Mouse (Mus musculus) CD8-positive naive resting alpha-beta T cell, adult 2 months (primary cell): ENCODE measurements around the gene Ankzf1.

Experiments used
- DNase-seq, 2 experiments: peaks; one replicate each; pipeline ENCODE4 v3.0.0; 2022; ENCODE audit warnings: low read depth in 2 of 2, low spot score in 2 of 2

Gene Ankzf1

DNA sequence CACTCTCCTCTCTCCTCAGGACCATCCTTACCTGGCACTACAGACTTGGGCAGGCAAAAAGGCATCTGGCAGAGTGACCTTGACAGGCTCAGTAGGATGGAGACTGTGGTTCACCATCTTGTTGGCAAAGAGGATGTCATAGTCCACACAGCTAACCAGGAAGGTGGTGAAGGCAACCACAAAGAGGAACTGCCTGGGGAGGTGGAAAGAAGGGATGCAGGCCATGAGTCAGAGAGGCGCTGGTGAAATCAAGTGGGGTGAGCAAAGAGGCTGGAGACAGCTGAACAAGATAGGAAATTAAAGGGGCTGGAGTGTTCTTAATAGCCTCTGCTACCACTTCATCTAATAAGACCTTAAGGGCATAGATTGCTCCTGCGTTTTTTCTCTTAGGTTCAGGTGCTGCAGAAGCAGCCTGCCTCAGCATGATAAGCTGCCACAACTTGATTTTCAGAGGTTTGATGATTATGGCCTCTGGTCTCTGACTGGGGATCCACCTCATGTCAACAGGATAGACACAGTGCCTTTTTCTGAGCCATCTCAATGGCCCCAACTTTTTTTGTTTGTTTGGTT, 4.0 kb upstream of the Ankzf1 start:
- no peak for DNase-seq

GRCm38 (mm10) chr1:75190577-75190976, 1.4 kb upstream of the Ankzf1 start:
- no peak for DNase-seq

GRCm38 (mm10) chr1:75191258-75191621, 711 bp upstream of the Ankzf1 start:
- no peak for DNase-seq

DNA sequence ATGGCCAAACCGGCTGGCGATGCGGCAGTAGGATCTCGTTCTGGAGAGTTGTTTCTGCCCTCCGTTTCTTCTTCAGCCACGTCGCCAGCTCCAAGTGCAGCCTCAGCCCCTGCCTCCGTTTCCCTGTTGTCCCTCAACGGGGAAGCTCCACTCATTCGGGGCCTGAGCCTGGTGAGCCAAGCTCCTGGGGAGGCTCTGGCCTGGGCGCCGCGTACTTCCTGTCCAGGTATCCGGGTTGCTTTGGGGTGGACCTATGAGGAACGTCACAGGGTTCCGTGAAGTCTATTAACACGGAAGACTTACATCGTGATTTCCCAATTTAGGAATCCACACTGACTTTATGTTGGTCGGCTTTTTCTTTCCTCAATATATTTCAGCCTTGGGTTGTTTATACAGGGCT, 501 bp downstream of the Ankzf1 start:
- DNase-seq: no peak

GRCm38 (mm10) chr1:75201236-75201635, 9.3 kb downstream of the Ankzf1 start:
- DNase-seq: no peak

GRCm38 (mm10) chr1:75208967-75209678, 17.2 kb downstream of the Ankzf1 start:
- DNase-seq: no peak

DNA sequence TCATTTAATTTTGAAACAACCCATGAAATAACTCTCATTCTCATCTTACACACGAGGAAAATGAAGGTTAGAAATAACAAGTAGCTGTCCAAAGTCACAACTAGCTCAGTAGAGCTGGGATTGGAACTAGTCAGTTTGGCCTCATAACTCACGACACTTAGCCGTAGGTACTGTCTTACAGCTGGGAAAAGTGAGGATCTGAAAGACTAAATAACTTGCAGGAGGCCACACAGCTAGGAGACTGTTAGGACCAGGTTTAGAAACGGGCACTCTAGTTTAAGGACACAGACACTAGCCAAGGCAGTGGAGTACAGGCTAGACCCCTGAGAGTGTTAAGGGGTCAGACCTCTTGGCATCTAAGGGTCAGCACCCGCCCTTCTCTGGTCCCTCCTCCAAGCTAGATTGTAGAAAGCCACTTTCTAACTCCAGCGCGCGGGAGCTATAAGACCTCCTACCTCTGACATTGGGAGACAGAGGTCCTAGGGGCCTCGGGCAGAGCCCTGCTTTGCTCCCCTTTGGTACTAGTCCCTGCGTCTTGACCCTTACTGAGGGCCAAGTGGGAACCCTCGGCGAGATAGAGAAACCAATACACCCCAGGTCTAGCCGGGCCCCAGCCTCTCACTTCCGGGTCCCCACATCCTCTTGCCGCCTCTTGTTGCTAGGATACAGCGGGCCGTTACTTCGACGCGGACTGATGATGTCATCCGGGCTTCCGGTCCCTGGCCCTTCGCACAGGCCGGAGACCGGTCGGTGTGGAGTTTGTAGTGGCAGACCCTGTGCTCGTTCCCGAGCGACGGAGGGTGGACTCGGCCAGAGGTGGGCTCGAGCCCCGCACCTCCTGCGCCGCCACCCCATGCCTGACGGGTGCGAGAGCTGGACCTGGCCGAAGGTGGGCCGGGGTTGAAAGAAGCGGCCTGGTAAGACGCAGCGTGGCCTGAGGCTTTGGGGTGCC, 18.5 kb downstream of the Ankzf1 start, which contains the start of the genes Glb1l and Stk16:
Gene Glb1l, minus strand, starts transcription at position 678 of the 952 bp plus-strand sequence.
Gene Stk16, plus strand, starts transcription at position 703 of the 952 bp plus-strand sequence.
- DNase-seq: peak; percentile 84 to 88

DNA sequence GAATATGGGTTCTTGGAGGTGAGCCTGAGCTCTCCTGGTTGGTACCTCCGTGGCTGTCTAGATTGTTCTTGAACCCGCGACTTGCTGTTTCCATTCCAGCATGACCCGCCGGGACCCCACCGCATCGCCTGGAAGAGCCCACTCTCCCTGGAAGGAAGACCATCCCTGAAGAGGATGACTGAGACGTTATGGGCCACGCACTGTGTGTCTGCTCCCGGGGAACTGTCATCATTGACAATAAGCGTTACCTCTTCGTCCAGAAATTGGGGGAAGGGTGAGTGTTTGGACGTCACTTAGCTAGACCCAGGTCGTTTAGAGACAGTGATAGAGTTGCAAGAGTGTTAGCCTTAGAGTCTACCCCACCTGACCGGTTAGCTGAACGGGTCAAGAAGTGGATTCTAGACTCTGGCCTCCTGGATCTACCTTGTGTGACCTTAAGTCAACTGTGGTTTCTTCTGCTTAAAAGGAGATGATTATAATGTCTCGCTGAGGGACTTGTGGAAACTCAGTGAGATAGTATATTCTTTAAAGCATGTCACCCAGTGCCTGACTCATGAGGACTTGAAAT, 19.3 kb downstream of the Ankzf1 start:
- DNase-seq: no peak

GRCm38 (mm10) chr1:75212542-75212941, 20.6 kb downstream of the Ankzf1 start:
- no peak for DNase-seq

DNA sequence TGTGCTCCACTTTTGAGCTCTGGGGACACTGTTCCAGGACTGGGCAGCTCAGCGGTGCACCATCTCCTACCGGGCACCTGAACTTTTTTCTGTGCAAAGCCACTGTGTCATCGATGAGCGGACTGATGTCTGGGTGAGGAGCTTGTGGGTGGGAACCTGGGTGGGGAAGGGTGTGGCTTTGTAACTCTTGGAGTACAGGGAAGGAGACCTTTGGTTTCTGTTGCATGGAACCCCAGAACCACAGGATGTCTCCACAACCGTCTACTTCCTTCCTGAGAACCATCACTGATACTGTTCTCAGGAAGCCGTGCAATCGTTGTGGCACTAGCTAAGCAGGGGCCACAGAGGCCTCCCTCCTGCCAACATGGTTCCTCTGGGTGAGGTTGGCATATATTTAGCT, 21.1 kb downstream of the Ankzf1 start:
- DNase-seq: no peak

DNA sequence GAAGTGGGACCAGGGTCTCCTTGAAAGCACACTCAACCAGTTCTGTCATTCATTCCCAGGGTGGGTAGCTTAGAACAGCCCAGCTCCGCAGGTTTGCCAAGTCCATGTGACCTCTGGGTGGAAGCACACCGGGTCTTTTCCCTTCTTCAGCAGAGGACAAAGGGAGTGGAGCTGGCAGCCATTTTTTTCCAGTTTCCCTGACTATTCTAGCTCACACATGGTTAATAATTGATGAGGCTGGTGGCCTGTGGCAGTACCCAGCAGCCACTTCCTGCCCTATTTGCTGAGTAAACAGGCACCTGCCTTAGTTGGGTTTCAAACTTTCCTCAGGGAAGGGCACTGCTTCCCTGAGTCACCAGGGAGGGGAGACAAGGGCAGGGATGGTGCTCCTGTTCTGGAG, 22.5 kb downstream of the Ankzf1 start:
- DNase-seq: no peak

DNA sequence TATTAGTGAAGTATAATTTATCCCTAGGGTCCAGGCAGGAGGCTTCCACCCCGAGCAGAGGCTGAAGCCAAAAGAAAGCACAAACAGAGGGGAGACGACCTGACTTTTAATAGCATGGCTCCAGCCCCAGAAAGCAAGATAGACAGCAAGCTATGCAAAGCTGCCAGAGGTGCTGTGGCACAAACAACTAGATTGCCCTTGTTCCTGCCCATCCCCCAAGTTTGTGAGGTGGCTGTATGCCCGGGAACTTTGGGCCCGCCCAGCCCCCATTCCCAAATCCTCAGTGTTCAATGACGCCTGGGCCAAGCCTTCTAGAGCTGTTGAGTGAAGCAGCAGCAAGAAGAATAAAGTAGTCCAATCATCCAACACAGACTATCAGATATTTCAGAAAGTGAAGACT, 22.9 kb downstream of the Ankzf1 start:
- DNase-seq: no peak

DNA sequence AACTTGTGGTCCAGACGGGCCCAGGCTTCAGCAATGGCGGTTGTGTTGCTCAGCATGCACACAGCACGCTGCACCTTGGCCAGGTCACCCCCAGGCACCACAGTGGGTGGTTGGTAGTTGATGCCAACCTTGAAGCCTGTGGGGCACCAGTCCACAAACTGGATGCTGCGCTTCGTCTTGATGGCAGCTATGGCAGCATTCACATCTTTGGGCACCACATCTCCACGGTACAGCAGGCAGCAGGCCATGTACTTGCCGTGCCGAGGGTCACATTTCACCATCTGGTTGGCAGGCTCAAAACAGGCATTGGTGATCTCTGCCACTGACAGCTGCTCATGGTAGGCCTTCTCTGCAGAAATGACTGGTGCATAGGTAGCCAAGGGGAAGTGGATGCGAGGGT, 23.8 kb downstream of the Ankzf1 start:
- no peak for DNase-seq

DNA sequence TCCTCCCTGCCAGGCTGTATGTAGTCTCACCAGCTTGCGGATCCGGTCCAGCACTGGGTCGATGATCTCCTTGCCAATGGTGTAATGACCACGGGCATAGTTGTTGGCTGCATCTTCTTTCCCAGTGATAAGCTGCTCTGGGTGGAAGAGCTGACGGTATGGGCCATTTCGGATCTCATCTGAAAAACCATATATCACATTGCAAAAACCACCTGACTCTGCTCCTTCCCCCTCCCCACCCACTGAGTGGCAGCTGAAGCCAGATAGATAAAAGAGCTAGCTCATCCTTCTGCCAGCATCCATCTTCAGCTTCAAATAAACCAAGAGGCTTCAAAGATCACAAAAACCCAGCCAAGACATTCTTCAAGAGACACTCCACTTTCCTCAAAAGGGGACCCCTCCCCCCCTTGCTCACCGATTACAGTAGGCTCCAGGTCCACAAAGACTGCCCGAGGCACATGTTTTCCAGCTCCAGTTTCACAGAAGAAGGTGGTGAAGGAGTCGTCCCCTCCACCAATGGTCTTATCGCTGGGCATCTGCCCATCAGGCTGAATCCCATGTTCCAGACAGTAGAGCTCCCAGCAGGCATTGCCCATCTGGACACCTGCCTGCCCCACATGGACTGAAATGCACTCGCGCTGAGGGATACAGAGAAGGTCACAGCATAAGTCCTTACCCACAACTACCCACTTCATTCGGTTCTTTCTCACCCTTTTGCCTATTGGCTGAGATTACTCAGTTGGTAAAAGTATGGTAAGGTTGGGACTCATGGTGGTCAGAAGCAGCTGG, 25.0 kb downstream of the Ankzf1 start:
- DNase-seq: no peak

DNA sequence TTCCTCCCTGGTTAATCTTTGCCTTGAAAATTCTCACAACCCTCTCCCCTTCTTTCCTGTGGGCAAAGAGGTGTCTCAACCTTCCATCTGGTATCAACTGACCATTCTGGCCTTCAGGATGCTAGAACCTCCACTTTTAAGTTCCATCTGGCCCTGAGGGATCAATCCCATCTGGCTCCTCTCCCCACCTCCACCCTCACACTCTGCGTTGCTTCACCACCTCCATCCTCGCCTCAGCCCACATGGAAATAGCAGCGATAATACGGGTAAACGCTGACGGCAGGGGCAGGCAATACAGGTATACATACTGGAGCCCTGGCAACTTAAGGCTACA, 25.9 kb downstream of the Ankzf1 start:
- no peak for DNase-seq

DNA sequence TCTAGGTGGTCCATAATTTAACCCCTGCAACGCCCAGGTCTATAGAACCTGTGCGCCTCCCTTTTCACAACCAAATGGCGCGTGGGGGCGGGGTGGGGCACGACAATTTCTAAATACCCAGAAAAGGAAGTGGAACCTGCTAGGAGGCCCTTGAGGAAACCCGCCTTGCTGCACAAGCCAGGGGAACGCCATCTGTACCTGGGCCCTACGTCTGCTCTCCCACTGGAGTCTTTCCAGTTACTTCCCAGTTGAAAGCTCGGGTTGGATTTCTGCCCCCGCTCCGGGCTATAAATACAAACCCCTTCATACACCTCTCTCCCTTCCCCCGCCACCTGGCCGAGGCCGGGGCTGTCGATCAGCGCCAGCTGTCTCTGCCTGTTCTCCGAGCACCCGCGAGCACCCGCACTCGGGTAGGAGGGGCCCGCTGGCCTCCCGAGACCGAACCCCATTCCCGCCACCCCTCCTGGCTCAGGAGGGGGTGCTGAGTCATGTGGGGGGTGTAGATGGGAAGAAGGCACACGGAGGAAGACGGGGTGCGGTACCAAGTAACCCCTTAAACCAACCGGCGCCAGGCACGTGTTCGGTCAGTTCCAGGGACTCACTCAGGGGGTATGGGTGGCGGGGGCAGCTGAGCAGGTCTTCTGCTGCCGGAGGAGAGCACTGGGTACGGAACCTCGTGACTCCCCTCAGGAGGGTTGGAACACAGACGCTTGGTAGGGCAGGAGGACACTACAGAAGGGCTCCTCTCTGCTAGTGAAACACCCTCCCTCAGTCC, 26.5 kb downstream of the Ankzf1 start:
- DNase-seq: peak; percentile 49 to 57

DNA sequence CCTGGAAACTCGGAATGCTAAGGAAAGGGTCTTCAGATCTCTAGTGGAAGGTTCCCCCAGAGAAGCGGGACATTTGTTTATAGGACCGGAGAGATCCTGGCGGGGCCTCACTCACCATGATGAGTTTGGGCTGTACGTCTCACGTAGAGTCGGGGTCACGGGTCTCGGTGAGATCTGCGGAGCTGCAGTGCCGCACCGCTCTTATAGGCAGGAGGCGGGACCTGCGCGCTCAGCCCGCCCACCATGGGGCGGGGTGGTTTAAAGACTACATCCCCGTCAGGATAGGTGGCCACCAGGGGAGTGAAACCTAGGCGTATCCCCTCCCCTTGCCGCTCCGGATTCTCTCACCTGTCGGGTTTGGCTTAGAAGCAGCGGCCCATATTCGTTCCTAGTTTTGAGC, 27.1 kb downstream of the Ankzf1 start:
- peak; percentile 97 to 99 for DNase-seq

DNA sequence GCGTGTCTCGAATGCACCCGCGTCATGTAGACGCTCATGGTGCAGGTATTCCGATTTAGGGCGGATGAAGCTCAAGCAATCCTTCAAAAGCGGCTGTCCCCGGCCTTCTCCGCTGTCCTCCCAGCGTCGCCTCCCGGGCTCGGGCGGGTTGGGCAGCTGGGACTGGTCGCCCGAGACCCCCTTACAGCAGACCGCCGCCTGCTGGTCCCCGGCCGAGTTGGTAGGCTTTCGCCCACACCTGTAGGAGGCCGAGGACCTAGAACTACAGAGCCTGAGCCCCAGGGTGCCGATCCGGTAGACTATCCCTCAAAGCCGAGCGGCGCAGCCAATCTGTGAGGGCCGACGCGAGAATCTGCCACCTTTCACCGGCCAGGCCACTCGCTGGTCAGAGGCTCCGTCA, 27.6 kb downstream of the Ankzf1 start, which contains the start of gene Tuba4a:
Gene Tuba4a, minus strand, starts transcription at position 335 of the 400 bp plus-strand sequence.
- DNase-seq: no peak

GRCm38 (mm10) chr1:75221538-75221937, 29.6 kb downstream of the Ankzf1 start:
- no peak for DNase-seq

DNA sequence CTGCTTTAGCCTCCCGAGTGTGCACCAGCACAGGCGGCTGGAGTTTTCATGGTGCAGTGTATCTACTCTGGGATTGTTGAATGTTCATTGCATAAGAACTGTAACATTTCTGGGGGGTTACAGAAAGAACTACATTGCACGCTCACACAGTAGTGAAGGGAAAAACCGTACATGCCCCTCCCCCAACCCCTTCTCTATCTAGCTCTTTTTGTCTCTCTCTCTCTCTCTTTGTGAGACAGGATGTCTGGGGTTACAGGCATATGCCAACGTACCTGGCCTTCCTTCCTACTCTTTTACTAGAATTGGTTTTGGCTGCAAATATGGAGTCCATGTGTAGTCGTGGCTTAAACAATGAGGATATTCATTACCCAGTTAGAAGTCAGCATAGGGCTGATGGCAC, 31.0 kb downstream of the Ankzf1 start:
- no peak for DNase-seq
